Mouse (Mus musculus) kidney, embryonic 15.5 days (tissue): ENCODE data around the gene Mrps21. TPM values are rescaled to one million over a fixed set of nuclear protein-coding genes. Genes with fewer than 3 reads are reported as not detected.
A peak's percentile ranks its signal among the peaks of the same experiment; 100 is the strongest.
"Not testable (repeated sequence)": the region's sequence is repeated elsewhere in the genome, so short reads cannot be mapped to it uniquely, and the experiment has no call there.

Experiments
- ATAC-seq: fragments of 200-750 bp; cut with Nextera tagmentation; replicated peaks from 2 replicates; pipeline ENCODE4 v1.8.0; 2017; ENCODE audit warnings: moderate TSS enrichment; ENCODE audit not compliant: low FRiP score
- H3K27ac ChIP-seq: fragments of 300-500 bp; sonication (generic); 2 replicates; pipeline ENCODE4 v1.5.1; 2015; ENCODE audit warnings: mild to moderate bottlenecking, inconsistent platforms
- H3K27me3 ChIP-seq: fragments of 300-500 bp; sonication (generic); 2 replicates; pipeline ENCODE4 v1.6.1; 2015; ENCODE audit warnings: inconsistent platforms
- H3K36me3 ChIP-seq: fragments of 300-500 bp; sonication (generic); 2 replicates; pipeline ENCODE4 v1.6.1; 2015; ENCODE audit warnings: inconsistent platforms
- H3K4me1 ChIP-seq: fragments of 300-500 bp; sonication (generic); 2 replicates; pipeline ENCODE4 v1.6.1; 2015; ENCODE audit warnings: inconsistent platforms
- H3K4me2 ChIP-seq: fragments of 300-500 bp; sonication (generic); 2 replicates; pipeline ENCODE4 v1.6.1; 2015; ENCODE audit warnings: moderate library complexity, mild to moderate bottlenecking, inconsistent platforms
- H3K4me3 ChIP-seq: fragments of 300-500 bp; sonication (generic); replicated peaks from 2 replicates; pipeline ENCODE4 v1.5.1; 2015; ENCODE audit warnings: mild to moderate bottlenecking, inconsistent platforms
- H3K9ac ChIP-seq: fragments of 300-500 bp; sonication (generic); 2 replicates; pipeline ENCODE4 v1.6.1; 2015; ENCODE audit warnings: mild to moderate bottlenecking, inconsistent platforms
- H3K9me3 ChIP-seq: fragments of 300-500 bp; sonication (generic); replicated peaks from 2 replicates; pipeline ENCODE4 v1.6.1; 2016; ENCODE audit warnings: inconsistent platforms
- WGBS: fragments of 180-500 bp; shearing (Covaris S2); methylation state at CpG from one replicate; pipeline ENCODE4 v1.1.7; 2015; ENCODE audit warnings: mixed read lengths; 5-methylcytosine and 5-hydroxymethylcytosine counted together
- polyA plus RNA-seq: library from polyadenylated mRNA; unstranded; fragments of >200 nt; fragmentation: Nextera tagmentation; extraction: Ambion mirVana; gene quantifications from 2 replicates; pipeline ENCODE4 v1.2.1, GENCODE M21; 2015

The Mrps21 gene
- 404 and 412 TPM in 2 replicates for polyA plus RNA-seq

DNA sequence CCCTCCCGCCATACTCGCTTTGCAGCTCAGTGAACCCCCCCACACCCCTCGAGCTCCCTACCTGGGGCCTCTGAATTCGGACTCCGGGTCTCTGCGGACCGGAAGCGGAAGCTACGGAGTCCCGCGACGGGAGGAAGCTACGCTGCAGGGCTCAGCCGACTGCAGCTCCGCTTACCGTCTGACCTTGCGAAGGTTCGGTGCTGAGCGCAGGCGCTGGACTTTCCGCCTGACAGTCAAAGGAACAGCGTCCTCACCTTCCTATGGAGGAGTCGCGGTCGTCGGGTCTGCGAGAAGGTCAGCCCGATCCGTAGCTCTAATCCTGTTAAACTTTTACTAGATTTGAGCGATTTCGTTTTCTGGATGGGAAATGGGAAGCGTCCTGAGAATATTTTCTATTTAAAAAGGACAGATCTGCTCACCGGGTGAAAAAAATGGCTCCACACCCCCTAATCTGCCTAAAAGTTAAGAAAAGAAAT, at the start of gene Mrps21:
Gene Mrps21 (minus strand): TSS at position 128 of the 476 bp plus-strand sequence.
- Histone ChIP-seq H3K9me3 (no peaks in the 10 kb centered on the region), H3K4me1 (peaks cover 17% of the 10 kb centered on the region), H3K9ac (peak within 1 kb of the TSS; percentile 82), H3K27ac (peak within 1 kb of the TSS; percentile 89), H3K4me2 (peak within 1 kb of the TSS; percentile 69), H3K27me3 (no peaks in the 10 kb centered on the region), H3K36me3 (peaks cover 37% of the 10 kb centered on the region), H3K4me3 (peak within 1 kb of the TSS; percentile 74)
- 0% methylated on average over 33 of the region's 33 CpGs for WGBS
- peak; percentile 94 for ATAC-seq

DNA sequence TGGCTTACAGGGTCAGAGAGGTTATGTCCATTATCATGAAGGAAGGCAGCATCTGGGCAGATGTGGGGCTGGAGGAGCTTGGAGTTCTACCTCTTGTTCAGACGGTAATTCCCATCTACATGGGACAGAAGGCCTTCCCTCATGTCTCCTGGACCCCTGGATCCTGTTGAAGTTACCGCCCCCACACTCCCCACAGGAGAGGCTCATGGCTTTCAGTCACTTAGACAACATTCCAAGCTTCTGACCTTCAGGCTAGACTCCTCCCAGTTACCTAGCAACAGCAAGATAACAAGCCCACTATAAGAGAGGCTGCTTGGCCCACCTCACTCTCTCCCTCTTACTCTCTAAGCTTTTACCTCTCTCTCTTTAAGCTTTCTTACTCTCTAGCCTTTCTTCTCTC, 49.2 kb upstream of the Mrps21 start:
- WGBS = 50% methylated on average over 2 of the region's 2 CpGs
- H3K4me2 ChIP-seq, H3K9me3 ChIP-seq, H3K27me3 ChIP-seq, ATAC-seq, H3K27ac ChIP-seq, H3K4me1 ChIP-seq, H3K36me3 ChIP-seq, H3K9ac ChIP-seq, H3K4me3 ChIP-seq: not testable (repeated sequence)

DNA sequence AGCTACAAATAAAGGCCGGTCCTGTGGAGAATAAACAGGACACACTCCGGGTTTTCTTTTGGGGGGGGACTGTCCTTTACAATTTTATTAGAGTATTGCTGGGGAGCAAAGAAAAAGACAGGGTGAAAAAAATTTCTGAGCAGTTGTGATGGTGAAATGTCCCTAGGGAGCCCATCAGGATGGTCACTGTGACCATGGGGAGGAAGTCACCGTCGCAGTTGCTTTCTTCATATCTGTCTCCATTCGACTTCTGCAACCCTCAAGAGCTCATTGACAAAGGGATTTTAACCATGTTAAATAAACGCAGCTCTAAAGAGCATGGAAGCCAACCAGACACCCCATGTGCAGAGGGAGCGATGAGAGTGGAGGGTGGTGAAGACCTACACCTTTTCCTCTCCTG, 45.4 kb upstream of the Mrps21 start:
- no peak overlapping the region for H3K9ac ChIP-seq
- H3K27ac ChIP-seq = no peak overlapping the region
- no peaks in the 10 kb centered on the region for H3K9me3 ChIP-seq
- no peaks in the 10 kb centered on the region for H3K27me3 ChIP-seq
- no peaks in the 10 kb centered on the region for H3K36me3 ChIP-seq
- H3K4me2 ChIP-seq = no peak overlapping the region
- WGBS = 75% methylated on average over 7 of the region's 7 CpGs
- H3K4me3 ChIP-seq = no peak overlapping the region
- no peak for ATAC-seq
- no peaks in the 10 kb centered on the region for H3K4me1 ChIP-seq

DNA sequence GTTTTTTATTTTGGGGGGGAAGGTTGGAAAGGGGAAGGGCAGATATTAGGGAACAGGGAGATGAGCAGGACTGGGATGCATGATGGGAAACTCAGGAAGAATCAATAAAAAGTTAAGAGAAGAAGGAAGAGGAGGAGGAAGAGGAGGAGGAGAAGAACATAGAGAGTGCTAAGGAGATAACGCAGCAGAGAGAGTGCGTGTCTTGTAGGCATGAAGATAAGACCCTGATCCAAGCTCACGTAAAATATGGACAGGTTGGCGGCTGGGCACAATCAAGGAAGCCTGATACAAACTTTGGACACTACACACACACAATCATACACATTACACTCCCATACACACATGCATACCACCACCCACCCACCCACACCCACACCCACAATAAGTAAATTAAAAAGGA, 43.4 kb upstream of the Mrps21 start:
- no peak for ATAC-seq
- Histone ChIP-seq H3K9me3 (no peaks in the 10 kb centered on the region), H3K27me3 (no peaks in the 10 kb centered on the region), H3K9ac (no peak overlapping the region), H3K4me2 (no peak overlapping the region), H3K27ac (no peak overlapping the region), H3K36me3 (no peaks in the 10 kb centered on the region), H3K4me3 (no peak overlapping the region), H3K4me1 (no peaks in the 10 kb centered on the region)
- 88% methylated on average over 4 of the region's 4 CpGs for WGBS

DNA sequence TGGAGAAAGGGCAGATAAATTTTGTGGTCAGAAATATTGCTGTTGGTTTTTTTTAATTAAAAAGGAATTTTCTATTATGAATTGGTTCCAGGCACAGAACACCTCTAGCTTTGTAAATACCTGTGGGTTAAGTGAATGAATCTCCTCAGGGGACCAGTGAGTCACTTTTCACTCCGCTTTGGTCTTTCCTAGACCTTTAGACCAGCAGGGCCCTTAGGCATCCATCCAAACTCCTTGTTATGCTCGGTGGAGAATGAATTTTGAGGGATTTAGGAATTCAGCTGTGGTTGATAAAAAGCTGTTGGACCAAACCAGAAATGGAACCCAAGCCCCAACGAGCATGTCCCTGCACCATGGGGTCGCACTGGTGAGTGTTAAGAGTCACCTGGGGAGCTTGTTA, 36.3 kb upstream of the Mrps21 start:
- 48% methylated on average over 4 of the region's 4 CpGs for WGBS
- Histone ChIP-seq H3K4me1 (peaks cover 46% of the 10 kb centered on the region), H3K27me3 (peaks cover 12% of the 10 kb centered on the region), H3K36me3 (no peaks in the 10 kb centered on the region), H3K27ac (no peak overlapping the region), H3K4me3 (no peak overlapping the region), H3K9me3 (no peaks in the 10 kb centered on the region), H3K9ac (no peak overlapping the region), H3K4me2 (no peak overlapping the region)
- no peak for ATAC-seq

DNA sequence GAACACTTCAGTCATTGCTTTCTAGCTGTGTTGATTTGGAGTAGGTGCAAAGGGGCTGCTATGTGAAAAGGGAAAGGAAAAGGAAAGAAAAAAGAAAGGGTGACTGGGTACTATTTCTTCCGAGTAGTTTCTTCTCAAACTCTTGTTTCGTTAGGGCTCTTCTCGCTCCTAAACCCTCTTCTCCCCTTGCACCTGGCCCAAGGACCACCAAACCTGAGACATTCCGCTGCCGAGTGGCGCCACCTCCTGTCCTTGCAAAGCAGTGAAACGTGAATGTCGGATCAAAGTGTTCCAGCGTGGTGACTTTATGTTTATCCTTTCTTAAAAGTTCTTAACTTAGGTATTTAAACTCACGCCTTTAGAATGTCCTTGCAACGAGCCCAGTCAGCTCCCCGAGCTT, 35.5 kb upstream of the Mrps21 start:
- peaks cover 12% of the 10 kb centered on the region for H3K27me3 ChIP-seq
- H3K36me3 ChIP-seq = no peaks in the 10 kb centered on the region
- no peak for ATAC-seq
- 0% methylated on average over 12 of the region's 12 CpGs for WGBS
- H3K9me3 ChIP-seq = no peaks in the 10 kb centered on the region
- peak overlapping the region; percentile 76 for H3K4me2 ChIP-seq
- peaks cover 52% of the 10 kb centered on the region for H3K4me1 ChIP-seq
- H3K9ac ChIP-seq = no peak overlapping the region
- H3K27ac ChIP-seq = no peak overlapping the region
- peak overlapping the region; percentile 38 for H3K4me3 ChIP-seq

DNA sequence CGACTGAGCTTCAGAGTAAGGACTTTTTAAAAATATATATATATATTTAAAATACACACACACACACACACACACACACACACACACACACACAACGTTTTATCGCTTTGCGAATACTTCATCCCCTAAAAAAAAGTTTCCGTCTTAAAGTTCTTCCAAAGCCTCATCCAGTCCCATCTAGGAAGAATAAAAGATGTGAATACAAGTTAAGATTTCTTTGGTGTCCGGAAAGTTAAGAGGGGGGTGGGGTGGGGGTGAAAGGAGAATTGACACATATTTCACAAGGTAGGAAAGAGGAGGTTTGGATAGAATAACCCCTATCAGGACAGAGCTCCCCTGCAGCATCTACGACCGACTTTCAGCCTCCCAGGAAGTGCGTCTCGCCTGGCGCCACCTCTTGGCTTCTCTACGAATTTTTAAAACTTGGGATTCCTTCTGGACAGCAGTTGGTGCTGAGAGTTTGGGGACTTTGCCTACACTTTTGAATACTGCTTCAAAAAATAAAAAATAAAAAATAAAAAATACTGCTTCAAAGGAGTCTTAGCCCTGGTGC, 34.7 kb upstream of the Mrps21 start:
- Histone ChIP-seq H3K4me3 (peak overlapping the region; percentile 38), H3K27ac (no peak overlapping the region), H3K4me2 (peak overlapping the region; percentile 76), H3K27me3 (peaks cover 12% of the 10 kb centered on the region), H3K9me3 (no peaks in the 10 kb centered on the region), H3K9ac (peak overlapping the region; percentile 36; the same call in 1 of the 2 replicates), H3K4me1 (peaks cover 60% of the 10 kb centered on the region), H3K36me3 (no peaks in the 10 kb centered on the region)
- 2% methylated on average over 12 of the region's 12 CpGs for WGBS
- no peak for ATAC-seq

DNA sequence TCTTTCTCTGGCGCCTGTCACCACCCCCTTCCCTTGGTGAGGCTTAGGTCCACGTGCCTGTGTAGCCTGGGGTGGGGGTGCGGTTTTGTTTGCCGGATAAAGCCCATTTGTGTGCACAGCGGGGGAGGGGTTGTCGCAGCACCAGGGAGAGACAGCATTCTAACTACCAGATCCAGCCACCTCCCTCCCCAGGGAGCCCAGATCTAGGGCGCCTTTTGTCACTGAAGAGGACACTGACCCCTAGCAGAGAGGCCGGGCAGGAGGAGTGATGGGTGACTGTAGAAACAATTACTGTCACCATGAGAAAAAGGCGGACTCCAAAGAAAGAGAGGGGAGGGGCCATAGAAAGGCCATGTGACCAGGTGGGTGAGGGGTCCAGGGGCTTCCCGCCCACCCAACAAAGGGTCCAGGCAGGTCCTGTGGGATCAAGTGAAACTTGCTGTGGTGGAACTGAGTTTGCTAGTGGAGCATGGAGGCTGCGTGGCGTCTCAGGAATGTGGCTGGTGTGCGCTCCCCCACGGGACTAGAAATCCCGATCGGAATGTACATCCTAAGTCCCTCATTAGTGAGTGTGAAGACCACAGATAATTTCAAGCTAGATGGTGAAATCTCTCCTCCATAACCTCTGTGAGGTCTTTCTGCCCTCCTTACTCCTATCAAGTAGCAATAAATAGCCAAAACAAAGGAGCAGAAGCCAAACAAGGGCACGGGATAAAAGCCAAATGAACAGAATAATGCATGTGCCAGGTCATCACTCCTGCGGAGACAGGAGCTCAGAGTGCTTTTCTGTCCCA, 34.0 kb upstream of the Mrps21 start:
- Histone ChIP-seq H3K27me3 (peaks cover 12% of the 10 kb centered on the region), H3K4me1 (peaks cover 61% of the 10 kb centered on the region), H3K36me3 (no peaks in the 10 kb centered on the region), H3K9ac (peak overlapping the region; percentile 36), H3K4me3 (peak overlapping the region; percentile 38), H3K27ac (peak overlapping the region; percentile 64), H3K9me3 (no peaks in the 10 kb centered on the region), H3K4me2 (peak overlapping the region; percentile 76)
- ATAC-seq = peak; percentile 58
- WGBS = under 1% methylated on average over 18 of the region's 18 CpGs

DNA sequence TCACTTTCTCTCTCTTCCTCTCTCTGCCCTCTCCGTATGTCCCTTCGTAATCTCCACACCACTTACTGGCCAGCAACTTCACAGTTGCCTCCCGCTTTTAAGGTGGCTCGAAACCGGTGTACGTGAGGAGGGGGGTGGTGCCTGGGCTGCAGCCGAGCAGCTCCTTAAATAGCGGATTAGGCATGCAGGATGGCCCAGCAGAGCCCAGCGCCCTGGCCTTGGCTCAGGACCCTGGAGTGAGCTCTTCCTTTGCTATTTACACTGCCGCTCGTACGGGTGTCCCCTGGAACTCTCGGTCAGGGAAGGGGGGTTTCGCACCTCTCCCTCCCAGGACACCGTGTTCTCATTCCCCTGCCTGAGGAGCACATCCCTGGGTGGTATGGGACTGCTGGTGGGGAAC, 33.2 kb upstream of the Mrps21 start, which contains the start of gene Car14:
Gene Car14 (minus strand): TSS at position 124 of the 400 bp plus-strand sequence.
- peak within 1 kb of the TSS; percentile 64 for H3K27ac ChIP-seq

DNA sequence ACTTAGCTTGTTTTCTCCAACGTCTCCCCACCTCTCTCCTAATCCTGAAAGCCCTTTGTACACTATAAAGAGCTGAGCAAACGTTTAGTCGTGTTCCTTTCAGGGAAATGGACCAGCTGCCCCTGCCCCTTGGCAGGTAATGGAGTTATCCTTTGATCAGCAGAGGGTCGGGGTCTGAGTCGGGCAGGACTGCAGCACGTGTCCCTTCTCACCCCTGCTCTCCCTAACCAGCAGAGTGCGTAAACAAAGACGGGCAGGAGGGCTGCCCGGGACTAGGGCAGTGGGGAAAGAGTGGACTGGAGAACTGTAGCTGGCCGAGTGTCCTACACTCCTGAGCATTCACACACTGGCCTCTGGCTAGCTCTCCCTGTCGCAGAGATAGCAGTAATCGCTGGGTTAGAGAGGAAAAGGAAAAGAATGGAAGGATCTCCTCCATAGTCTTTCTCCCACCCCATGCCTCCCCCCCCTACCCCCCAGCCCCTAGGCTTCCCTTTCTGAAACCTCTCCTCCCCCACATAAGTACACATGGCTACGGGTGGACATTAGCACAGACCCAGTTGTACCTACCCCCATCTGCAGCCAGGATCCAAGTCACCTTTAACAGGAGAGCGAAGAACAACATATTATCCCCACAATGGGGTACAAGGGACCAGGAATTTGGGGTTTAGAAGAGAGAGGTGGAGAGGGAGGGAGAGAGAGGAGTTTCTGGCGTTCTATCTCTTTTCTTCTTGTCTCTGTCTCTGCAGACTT, 32.6 kb upstream of the Mrps21 start:
- ATAC-seq = peak; percentile 47
- H3K4me2 ChIP-seq = peak overlapping the region; percentile 76
- 3% methylated on average over 14 of the region's 15 CpGs for WGBS
- H3K36me3 ChIP-seq = no peaks in the 10 kb centered on the region
- H3K4me1 ChIP-seq = peaks cover 75% of the 10 kb centered on the region
- peak overlapping the region; percentile 36; the same call in 1 of the 2 replicates for H3K9ac ChIP-seq
- peaks cover 12% of the 10 kb centered on the region for H3K27me3 ChIP-seq
- peak overlapping the region; percentile 38 for H3K4me3 ChIP-seq
- no peaks in the 10 kb centered on the region for H3K9me3 ChIP-seq
- H3K27ac ChIP-seq = peak overlapping the region; percentile 64; the same call in 1 of the 2 replicates

More for the DNA sequence above, 33.2 kb upstream of the Mrps21 start, which contains the start of gene Car14:
- Histone ChIP-seq H3K4me2 (peak within 1 kb of the TSS; percentile 76), H3K4me3 (peak within 1 kb of the TSS; percentile 38), H3K4me1 (peaks cover 68% of the 10 kb centered on the region), H3K36me3 (no peaks in the 10 kb centered on the region), H3K27me3 (peaks cover 12% of the 10 kb centered on the region), H3K9me3 (no peaks in the 10 kb centered on the region), H3K9ac (peak within 1 kb of the TSS; percentile 36)
- under 1% methylated on average over 15 of the region's 15 CpGs for WGBS
- peak; percentile 33; the same call in 1 of the 2 replicates for ATAC-seq

DNA sequence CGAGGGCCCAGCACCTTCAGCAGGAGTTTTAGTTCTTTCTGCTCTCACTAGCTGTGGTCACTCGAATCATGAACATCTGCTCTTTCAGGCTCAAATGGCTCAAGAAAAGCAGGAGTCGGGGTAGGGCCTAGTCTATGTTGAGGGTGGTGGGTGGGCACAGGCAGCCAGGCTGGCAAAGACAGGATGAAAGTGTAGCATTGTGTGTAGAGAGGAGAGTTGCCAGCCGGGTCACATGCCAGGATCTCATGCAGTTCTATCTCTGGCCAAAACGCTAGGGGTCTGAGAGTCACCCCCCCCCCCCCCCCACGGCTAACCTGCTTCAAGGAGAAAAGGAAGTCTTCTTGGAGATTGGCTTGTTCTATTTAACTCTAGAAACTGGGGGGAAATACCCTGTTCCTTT, 31.3 kb upstream of the Mrps21 start:
- H3K27ac ChIP-seq = peak overlapping the region; percentile 72
- peaks cover 77% of the 10 kb centered on the region for H3K4me1 ChIP-seq
- no peaks in the 10 kb centered on the region for H3K9me3 ChIP-seq
- no peak overlapping the region for H3K4me3 ChIP-seq
- WGBS = 21% methylated on average over 6 of the region's 6 CpGs
- peaks cover 12% of the 10 kb centered on the region for H3K27me3 ChIP-seq
- no peak for ATAC-seq
- peak overlapping the region; percentile 76 for H3K4me2 ChIP-seq
- peaks cover 9% of the 10 kb centered on the region; the same call in 1 of the 2 replicates for H3K36me3 ChIP-seq
- no peak overlapping the region for H3K9ac ChIP-seq

DNA sequence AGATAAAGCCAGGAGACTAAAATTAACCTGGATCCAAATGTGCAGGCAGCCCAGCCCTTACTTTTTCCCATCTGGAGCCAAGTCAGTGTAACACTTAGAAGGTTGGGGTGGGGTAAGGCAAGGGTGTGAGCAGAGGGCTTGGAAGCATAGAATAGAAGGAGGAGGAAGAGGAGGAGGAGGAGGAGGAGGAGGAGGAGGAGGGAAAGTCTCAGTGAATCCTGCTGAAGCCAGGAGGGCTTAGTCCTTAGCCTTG, 31.0 kb upstream of the Mrps21 start:
- no peak for ATAC-seq
- Histone ChIP-seq H3K27me3 (peaks cover 12% of the 10 kb centered on the region; the same call in 1 of the 2 replicates), H3K27ac (peak overlapping the region; percentile 72), H3K9me3 (no peaks in the 10 kb centered on the region), H3K4me1 (peaks cover 76% of the 10 kb centered on the region), H3K4me3 (no peak overlapping the region), H3K9ac (no peak overlapping the region), H3K36me3 (peaks cover 12% of the 10 kb centered on the region; the same call in 1 of the 2 replicates), H3K4me2 (peak overlapping the region; percentile 76)
